Mouse (Mus musculus) heart, adult 2 months (tissue): ENCODE results near the gene Sept4.

Experiments used
- CTCF ChIP-seq: fragments of 200-600 bp; IDR thresholded peaks from 2 replicates; pipeline ENCODE4 v1.8.1; 2022; ENCODE audit warnings: antibody characterized with exemption, mild to moderate bottlenecking, moderate library complexity
- EP300 ChIP-seq: fragments of 200-500 bp; IDR thresholded peaks from 2 replicates; pipeline ENCODE4 v1.6.1; 2011; ENCODE audit warnings: low read depth, low read length, control low read depth; ENCODE audit not compliant: insufficient read depth

GRCm38 (mm10) chr11:87527364-87527763 is 41.3 kb upstream of the Sept4 start:
- no peak for TF ChIP-seq CTCF
- no peak for TF ChIP-seq EP300
